Mouse (Mus musculus) macrophage (primary cell): ENCODE results near the gene Scai. TPM values are rescaled to one million over a fixed set of nuclear protein-coding genes. Genes with fewer than 3 reads are reported as not detected.

Source experiments
- polyA plus RNA-seq: library from polyadenylated mRNA; stranded (reverse); fragments of 250-400 nt; gene quantifications from 3 replicates; pipeline ENCODE4 v1.2.4, GENCODE M21; 2018; ENCODE audit warnings: inconsistent platforms

The Scai gene
- polyA plus RNA-seq, 1 experiment from 2014 or later, result 1.6 TPM

Other genes with a start within 250 kb of the Scai start
- gene Wdr38, start 193.3 kb downstream of the Scai start, polyA plus RNA-seq, result 0.09 to 1.3 TPM (median 0.66 TPM) in 3 replicates
- gene Arpc5l, start 185.4 kb downstream of the Scai start, polyA plus RNA-seq, result 48.9 to 69.3 TPM (median 53.8 TPM) in 3 replicates
- 501 to 933 TPM (median 626 TPM) in 3 replicates for gene Rpl35, start 185.1 kb downstream of the Scai start, polyA plus RNA-seq
- gene Golga1, start 125.2 kb downstream of the Scai start, polyA plus RNA-seq, result 11.7 to 16.1 TPM (median 12.3 TPM) in 3 replicates
- 43.7 to 52.2 TPM (median 50.0 TPM) in 3 replicates for gene Ppp6c, start 35.7 kb upstream of the Scai start, polyA plus RNA-seq